Mouse (Mus musculus) spleen, adult 2 months (tissue): ENCODE measurements around the gene Ecel1.

ENCODE experiments used
- CTCF ChIP-seq: fragments of 200-500 bp; IDR thresholded peaks from 2 replicates; pipeline ENCODE4 v1.5.1; 2011; ENCODE audit warnings: mild to moderate bottlenecking, inconsistent platforms; ENCODE audit not compliant: insufficient read depth, insufficient read length, insufficient replicate concordance; ENCODE audit errors: extremely low read depth
- POLR2A ChIP-seq: fragments of 200-500 bp; IDR thresholded peaks from 2 replicates; pipeline ENCODE4 v1.6.1; 2011; ENCODE audit warnings: low read depth, low read length, inconsistent platforms

GRCm38 (mm10) chr1:87108564-87108963, 47.8 kb downstream of the Ecel1 start:
- TF ChIP-seq POLR2A (no peak), CTCF (no peak)
